Mouse (Mus musculus) megakaryocyte progenitor cell, adult 5-6 weeks (primary cell): ENCODE data around the gene Elfn1. TPM values are rescaled to one million over a fixed set of nuclear protein-coding genes. Genes with fewer than 3 reads are reported as not detected.

ENCODE experiments used
- ATAC-seq: replicated peaks from 2 replicates; pipeline ENCODE4 v1.8.0; 2016; ENCODE audit warnings: mild to moderate bottlenecking, moderate TSS enrichment, inconsistent platforms; ENCODE audit not compliant: poor library complexity
- total RNA-seq, 2 experiments: library from RNA; stranded (forward) in 1 of 2; stranded (reverse) in 1 of 2; fragments of 157-497, 149-512 nt in 1 of 2; fragments of 200-1000 nt in 1 of 2; gene quantifications; 2 replicates each; pipeline versions ENCODE4 v1.2.3 to v1.2.4; 2015 to 2017

The Elfn1 gene
- total RNA-seq, 2 experiments from 2014 or later = not detected

DNA sequence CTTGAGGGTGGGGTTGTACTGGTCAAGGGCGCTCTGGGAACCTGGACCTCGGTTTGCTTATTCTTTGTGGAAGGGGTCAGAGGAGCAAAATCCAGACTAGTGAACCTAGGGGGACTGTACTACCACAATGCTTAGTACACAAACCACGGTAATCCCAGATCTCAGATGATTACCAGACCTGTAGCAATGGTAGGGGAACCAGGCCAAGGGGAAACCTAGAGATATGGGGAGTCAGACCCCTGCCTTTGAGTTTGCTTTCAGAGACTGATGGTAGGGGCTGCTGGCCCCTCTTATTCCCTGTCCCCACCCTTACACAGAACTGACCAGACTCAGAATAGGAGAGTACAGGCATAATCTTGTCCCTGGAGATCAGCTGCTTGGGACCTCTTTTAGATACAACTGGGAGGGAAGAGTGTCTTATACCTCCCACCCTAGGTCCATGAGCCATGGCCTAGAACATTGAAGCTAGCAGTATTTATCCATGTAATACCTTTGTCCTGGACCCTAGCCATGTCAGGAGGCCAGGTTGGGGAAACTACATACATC lies 3.1 kb downstream of the Elfn1 start:
- ATAC-seq = no peak

DNA sequence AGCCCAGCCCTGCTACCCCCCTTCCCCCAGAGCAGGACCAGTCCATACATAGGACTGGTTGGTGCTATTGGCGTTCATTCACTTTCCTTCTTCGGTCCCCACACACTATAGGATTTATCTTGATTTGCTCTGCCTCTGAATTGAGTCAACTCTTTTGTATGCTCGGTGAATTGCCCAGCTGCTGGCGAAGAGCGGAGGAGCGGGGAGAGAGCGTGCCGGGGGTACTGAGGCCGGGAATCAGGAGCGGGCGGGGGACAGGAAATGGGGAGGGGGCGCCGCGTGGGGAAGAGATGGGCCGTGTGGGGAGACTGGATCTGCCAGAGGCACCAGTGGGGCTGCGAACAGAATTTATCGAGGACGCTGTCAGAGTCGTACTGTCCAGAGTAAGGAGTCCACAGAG lies 3.8 kb downstream of the Elfn1 start:
- no peak for ATAC-seq

DNA sequence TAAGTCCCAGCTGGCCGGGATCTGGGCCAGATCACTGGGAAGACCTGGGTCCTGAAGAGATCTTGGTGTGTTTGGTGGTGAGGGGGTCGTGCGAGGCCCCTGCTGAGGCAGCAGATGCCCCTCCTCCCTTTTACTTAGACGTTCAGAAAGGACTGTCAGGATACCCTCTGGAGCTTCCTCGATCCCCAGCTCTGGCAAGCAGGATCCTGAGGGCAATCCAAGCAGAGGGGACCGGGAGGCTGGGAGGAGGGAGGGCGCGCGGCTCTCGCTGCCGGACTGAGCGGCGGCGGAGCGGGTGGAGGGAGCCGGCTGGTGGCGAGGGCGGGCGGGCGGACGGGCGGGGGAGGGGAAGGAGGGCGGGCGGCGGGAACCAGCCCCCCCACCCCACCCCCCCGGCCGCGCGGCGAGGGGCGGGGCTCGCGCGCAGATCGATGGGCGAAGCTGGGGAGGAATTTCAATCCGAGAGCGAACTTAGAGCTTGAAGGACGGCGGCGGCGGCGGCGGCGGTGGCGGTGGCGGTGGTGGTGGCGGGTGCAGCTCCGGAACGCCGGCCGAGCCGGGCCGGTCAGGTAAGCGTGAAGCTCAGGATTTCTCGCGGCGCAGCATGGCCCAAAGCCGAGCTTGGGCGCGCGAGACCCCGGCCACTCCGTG lies 4.5 kb downstream of the Elfn1 start:
- no peak for ATAC-seq

DNA sequence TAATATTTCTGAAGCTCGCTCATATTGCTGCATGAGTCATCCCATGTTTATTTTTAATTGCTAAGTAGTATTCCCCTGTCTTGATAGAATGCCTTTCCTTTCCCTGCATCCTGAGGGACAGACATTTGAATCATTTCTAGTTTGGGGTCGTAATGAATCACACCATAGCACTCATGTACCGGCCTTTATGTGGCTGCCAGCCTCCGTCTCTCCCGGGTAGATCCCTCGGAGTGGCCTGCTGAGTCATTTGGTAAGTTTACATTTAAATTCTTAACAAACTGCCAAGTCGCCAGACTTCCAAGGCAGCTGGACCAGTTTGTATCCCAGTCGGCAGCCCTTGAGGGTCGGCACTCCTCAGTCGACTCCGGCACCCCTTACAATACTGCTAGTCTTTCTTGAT lies 13.9 kb downstream of the Elfn1 start:
- ATAC-seq = no peak

DNA sequence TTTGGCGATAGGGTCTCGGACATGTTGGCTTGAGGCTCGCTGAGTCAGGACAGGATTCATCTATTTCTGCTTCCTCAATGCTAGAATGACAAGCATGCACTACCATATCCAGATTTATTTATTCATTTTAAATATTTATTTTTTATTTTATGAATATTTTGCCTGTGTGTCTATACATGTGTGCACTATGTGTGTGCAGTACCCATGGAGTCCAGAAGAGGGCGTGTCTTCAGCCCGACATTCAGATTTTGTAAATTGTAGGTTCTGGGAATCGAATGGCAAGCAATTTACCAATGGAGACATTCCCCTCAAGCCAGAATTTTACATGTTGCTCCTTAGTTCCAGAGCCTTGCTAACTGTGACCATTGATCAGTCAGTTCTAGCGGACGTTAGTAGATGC lies 16.1 kb downstream of the Elfn1 start:
- no peak for ATAC-seq

DNA sequence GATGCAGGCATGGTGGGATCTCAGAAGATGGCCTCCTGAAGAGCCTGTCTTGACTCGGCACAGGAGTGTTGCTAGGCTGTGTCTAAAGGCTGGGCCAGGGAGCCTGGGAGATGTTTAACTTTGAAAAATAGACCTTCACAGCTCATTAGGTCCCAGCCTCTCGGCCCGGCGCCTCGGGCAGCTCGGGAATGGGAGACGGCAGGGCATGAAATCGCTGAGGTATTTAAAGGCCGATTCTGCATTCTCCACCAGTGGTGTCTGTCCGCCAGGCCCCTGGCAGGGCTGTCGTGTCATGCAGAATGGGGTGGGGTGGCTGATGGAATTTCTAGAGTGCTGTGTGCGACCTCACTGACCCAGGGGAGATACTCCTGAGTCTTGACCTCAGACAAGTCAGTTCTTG lies 22.4 kb downstream of the Elfn1 start:
- no peak for ATAC-seq

DNA sequence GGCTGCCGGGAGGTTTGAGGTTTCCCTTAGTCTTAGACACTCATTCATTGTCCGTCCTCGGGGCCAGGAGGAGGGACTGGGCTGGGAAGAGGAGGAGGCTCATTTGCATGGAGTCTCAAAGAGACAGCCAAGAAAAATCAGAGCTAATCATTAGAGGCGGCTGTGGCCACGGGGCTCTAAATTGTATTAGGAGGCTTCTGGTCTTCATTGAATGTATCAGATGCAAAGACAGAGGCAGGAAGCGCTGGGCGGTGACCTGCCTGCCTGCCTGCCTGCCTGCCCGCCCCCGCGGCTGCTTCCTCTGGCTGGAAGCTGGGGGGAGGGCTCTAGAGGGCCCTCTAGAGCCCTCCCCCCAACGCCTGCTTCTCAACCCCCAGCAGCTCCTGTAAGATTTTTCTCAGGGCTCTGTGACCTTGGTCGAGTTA lies 23.2 kb downstream of the Elfn1 start:
- ATAC-seq = no peak

DNA sequence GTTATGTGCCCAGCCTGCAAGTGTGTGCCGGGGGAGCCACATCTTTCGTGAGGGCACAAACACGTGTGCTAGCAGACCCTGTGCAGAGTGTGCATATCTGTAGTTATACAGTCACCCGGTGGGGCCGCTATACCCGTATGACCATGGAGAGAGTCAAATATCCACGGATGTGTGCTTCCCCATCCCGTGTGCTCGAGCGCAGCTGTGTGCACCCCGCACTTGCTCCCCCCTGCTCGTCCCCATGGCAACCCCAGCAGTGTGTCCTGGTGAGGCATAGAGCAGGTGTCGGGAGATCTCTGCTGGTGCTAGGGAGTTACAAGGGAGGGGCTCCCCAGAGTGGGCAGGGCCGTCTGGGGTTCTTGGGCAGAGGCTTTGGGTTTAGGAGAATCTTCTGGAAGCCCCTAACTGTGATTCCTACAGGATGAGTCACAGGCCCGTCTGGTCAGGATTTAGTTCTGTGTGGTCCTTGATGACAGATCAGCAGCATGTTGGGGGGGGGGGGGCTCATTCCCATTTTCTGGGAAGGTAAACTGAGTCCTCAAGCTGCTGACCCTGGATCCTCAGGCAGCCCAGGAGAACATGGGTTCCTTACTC lies 24.3 kb downstream of the Elfn1 start:
- 0 out of 2 replicates have a peak, but pooled peaks have one; percentile 24 for ATAC-seq

DNA sequence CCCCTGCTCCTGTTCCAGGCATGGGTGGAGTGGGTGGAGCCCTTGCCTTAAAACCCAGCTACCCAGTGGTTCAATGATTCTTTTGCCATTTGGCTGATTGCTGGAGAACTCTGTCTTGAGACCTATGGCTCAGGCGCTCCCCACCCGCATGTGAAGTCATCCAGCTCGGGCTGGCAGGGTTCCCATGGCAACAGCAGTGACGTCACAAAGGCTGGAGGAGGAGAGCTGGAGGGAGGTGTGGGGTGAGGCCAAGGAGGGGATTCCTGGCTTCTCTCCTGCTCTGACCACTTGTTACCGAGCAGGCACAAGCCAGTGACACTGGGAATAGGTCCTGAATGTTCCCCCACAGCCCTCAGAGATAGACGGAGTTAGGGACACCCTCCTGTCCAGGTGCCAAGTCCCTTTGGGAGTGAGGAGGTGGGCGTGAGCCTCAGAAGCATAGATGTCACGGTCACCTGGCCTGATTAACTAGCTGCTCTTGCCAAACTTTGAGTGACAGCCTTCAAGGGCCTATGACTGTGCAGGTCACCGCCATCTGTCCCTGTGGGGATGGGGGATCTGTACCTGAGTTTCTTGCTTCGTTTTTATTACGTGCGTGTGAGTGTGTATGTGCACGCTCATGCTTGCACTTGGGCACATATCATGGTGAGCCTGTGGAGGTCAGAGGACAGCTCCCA lies 25.0 kb downstream of the Elfn1 start:
- ATAC-seq = 0 out of 2 replicates have a peak, but pooled peaks have one; percentile 26

DNA sequence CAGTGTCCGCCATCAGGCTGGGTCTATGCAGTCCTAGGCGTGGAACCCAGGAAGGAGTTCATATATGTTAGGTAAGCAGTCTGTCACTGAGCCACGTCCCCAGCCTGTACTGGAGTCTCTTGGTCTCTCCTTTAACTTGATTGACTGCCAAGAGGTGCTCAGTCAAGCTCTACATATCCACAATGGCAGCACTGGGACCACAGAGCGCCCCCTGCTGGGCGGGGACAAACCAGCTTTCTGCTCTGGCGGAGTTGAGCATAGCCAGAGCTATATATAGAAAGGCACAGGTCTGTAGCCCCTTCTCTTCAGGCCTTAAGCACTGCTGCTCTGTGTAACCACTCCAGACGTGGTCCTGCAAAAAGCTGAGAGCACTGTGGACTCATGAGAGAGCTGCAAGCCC lies 25.7 kb downstream of the Elfn1 start:
- peak; percentile 68 for ATAC-seq

DNA sequence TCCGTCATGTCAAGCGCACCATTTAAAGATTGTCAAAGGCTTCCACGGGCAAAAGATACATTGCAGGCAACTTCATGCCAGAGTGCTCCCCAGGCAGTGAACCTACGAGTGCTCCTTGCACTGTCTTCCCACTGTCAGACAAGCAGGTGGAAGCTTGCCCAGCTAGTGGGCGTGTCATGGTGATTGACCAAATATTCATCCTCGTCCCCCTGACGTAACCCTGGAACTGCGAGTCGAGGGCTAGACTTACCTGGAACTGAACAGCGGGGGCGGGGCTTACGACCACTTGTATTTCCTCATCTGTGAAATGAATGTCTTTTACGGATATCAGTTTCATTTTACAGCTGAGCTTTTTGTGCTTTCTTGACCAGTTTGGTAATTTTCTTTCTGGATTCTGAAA lies 28.7 kb downstream of the Elfn1 start:
- no peak for ATAC-seq

DNA sequence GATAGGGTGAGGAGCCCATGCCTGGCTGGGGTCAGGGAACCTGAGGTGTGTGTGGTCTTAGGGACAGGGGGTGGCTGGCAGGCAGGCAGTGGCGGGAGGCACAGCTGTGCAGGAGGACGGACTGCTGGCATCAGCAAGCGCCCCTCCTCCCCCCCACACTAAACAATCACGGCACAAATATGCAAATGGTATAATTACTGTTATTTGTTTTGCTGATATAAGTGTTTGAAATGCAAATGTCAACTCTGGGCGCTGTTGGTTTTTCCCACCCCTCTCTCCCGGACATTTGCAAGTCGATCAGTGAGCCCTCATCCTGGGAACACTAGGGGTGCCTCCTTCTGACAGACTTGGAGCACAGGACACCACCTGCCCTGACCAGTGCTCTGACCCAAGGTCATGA lies 37.0 kb downstream of the Elfn1 start:
- no peak for ATAC-seq

DNA sequence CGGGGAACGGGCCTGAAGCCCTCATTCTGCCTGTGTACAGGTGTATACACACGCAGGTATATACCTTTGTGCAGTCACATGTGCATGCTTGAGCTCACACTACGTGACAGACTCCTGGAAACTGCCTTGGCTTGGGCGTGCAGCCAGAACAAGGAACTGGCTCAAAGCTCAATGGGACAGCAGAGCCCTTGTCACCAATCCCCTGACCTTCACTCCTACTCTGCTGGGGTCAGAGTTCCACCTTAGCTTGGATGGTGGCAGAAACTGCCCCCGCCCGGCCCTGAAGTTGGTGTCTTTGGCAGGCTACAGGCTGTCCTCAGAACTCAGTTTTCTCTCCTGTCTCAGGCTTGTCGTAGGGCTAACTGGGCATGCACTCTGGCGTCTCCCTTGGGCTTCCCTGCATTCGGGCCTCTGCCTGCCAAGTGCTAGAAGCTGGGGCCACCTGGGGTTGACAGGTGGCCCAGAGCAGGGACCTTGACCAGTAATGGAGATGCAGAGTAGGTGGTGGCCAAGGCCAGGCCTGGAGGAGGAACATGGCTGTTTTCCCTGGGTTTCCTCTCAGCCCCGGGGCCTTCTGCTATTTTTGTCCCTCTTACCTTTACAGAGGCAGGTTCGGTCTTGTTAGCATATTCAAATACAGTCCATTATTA lies 38.1 kb downstream of the Elfn1 start:
- ATAC-seq = no peak

DNA sequence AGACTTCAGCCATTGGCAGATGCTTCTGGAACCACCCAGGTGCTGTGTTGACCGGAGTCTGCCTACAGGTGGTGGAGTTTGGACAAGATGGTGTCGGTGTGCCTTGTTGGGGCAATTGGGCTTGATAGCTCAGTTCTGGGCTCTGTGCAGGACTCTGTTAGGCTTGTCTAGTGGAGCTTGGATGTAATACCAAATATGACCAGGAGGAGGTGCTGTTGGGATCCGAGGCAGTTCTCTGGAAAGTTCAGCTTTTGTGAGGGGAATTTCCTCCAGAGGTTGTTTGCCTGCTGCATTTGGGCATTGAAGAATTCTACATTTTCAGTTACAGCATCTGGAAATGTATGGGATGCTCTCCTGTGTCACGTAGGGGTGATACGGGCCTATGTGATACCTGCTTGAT lies 39.7 kb downstream of the Elfn1 start:
- ATAC-seq = 0 out of 2 replicates have a peak, but pooled peaks have one; percentile 37

DNA sequence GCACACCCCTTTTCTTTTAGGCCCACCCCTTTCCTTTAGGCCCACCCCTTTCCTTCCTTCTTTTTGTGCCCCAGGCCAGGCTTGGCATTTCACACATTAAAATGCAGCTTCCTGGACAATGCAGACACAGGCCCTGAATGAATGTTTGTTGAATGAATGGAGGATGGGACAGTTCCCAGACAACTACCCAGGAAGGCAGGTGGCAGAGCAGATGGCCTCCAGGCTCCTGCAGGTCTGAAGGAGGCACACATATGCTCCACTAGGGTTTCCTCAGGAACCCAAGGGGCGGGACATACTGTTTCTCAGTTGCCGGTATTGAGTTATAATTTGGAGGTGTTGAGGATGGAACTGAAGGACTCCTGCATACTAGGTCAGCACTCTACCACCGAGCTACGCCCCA lies 40.8 kb downstream of the Elfn1 start:
- ATAC-seq = no peak

DNA sequence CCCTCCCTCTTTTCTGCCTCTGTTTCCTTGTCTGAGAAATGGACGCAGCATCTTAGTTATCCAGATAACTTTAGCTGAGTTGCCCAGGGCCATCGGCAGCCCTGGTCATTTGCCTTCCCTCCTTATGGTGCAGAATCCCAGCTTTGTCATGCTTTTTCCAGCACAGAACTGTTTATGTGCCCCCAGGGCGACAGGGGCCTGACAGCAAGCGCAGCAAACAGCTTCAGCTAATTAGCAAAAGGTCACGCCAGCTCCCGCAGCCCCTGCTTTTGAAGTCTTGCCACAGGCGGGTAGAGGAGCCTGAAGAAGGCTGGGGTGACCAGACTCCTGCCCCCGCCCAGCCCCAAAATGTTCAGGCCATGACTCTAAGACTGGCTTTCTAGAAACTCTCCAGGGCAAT lies 41.6 kb downstream of the Elfn1 start:
- ATAC-seq = no peak

DNA sequence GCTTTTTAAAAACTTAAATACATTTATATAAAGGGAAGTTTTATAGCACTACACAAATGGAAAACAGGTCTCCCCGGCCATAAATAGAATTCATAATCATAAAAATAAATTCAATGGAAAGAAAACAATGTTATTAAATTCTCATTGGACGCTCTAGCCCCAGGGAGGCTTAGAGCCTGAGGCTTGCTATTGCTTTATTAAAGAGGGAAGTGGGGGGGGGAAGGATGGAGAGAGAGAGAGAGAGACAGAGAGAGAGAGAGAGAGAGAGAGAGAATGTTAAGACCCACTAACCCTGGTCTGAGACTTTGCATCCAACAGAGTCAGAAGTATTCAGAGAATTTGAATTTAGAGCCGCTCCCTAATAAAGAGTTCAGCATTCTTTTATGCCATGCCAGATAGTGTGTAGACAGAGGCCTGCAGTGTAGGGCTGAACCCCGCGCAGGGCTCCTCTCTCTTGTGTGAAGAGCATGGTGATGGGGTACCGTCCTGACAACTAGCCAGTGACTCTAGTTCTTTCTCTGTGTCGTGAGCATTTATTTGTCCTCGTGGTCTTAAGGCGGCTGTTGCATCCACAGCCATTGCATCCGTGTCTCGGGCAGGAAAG lies 42.3 kb downstream of the Elfn1 start:
- no peak for ATAC-seq

DNA sequence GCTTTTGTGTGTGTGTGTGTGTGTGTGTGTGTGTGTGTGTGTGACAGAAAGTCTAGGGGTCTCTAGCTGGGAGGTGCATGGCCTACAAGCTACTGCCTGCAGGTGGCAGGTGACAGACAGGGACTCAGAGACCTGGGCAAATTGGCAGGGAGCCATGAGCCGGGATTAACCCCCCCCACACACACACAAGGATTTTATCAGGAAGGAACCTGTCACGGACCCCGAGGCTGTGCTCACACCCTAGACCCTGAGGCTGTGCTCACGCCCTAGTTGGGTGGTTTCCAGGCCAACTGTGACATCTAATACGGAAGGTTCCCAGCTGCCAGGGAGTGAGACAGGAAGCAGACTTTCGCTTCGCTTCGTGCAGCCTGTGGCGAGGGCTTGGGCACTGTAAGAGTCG lies 49.1 kb downstream of the Elfn1 start:
- ATAC-seq = peak; percentile 90

DNA sequence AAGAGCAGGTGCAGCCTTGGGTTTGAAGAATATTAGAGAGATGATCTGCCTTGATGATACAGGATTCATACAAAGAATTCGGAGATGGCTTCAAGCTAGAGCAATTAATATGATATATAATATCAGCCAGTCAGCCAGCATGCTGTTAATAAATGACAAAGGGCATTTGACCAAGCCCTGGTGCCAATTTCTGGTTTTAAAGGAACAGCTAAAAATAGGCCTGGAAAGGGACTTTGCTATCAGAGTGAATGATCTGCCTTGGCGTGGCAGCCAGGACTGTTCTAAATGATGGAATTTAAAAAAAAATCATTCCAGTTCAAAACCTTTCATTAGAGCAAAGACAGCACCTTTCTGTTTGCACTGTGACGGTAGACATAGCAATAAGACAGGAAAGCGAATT lies 52.0 kb downstream of the Elfn1 start:
- no peak for ATAC-seq

DNA sequence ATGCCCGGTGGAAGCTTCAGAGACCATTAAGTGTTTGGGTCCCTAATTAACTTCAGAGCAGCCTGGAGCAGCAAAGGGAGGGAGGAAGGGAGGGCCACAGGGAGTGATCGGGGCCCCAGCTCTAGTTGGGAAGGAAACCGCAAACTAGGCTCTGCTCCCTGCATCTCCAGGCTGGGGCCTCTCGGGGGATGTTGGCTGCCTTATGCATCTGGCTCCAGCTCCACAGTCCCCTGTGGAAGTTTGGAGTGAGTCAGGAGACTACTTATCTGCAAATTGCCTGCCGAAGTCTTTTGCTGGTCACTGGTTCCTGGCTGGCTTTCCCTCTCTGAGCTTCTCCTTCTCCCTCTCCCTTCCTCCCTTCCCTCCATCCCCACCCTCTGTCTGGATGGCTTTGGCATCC lies 56.6 kb downstream of the Elfn1 start:
- no peak for ATAC-seq

DNA sequence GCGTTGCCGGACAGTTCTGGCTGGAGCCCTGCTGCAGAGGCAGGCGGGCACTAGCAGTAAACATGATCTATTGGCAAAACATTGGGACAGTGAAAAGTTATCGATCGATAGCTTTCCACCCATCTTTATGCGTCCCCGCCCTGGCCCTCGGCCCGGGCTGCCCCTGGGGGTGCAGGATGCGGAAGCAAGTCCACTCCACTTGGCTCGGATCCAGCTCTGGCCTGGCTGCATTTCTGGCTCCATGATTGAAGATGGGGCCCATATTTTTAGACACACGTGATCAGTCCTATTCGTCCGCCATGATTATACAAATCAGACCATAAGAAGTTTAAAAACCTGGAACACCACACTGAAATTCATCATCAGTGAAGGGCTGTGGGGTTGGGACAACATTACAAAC lies 57.9 kb downstream of the Elfn1 start:
- ATAC-seq = no peak
